Mouse (Mus musculus): Measurements from ENCODE around the gene Tex46.

Tex46 gene

DNA sequence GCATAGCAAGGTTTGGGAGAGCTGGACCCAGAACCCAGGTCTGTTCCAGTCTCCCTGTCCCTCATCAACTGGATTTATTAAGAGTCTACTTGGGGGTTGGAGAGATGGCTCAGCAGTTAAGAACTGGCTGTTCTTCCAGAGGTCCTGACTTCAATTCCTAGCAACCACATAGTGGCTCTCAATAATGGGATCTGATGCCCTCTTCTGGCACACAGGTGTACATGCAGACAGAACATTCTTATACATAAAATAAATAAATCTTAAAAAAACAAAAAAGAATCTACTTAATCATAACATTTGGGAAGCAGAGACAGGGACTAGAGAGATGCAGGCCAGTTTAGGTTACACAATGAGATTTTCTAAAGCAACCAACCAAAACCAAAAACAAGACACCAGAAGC, 25.8 kb downstream of the Tex46 start:
- DNase-seq, result no peak

DNA sequence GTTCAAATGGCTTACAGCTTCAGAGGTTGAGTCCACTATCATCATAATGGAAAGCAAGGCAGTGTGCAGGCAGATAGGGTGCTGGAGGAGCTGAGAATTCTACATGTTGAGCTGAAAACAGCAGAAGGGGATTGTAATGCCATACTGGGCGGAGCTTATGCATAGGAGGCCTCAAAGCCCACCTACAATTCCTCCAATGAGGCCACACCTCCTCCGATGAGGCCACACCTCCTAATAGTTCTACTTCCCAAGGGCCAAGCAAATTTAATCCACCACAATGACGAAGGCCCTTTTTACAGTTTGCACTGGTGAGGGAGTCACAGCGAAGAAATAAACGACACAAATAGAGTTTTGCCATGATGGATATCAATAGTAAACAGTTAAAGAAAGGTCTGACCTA, 26.3 kb downstream of the Tex46 start:
- DNase-seq, result no peak

DNA sequence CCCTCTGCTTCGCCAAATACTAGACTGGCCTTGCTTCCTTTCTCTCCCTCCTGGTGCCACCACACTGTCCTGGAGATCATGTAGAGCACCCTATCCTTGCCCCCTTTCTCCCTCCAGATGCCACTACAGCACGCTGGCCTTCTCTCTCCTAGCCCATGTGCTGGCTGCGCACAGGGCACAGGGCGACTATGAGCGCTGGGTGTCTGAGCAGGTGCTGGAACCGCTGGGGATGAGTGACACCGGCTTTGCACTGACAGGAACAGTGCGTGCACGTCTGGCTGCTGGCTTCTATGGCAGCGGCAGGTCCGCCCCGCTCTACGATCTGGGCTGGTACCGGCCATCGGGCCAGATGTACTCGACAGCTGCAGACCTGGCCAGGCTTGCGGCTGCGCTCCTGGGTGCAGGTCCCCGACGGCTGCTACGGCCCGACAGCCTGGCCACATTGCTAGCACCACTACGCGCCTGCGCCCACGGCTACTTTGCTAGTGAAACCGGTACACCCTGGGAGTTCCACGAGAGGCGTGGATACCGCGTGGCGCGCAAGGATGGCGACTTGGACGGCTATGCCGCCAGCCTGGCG, 26.8 kb downstream of the Tex46 start:
- no peak for DNase-seq

DNA sequence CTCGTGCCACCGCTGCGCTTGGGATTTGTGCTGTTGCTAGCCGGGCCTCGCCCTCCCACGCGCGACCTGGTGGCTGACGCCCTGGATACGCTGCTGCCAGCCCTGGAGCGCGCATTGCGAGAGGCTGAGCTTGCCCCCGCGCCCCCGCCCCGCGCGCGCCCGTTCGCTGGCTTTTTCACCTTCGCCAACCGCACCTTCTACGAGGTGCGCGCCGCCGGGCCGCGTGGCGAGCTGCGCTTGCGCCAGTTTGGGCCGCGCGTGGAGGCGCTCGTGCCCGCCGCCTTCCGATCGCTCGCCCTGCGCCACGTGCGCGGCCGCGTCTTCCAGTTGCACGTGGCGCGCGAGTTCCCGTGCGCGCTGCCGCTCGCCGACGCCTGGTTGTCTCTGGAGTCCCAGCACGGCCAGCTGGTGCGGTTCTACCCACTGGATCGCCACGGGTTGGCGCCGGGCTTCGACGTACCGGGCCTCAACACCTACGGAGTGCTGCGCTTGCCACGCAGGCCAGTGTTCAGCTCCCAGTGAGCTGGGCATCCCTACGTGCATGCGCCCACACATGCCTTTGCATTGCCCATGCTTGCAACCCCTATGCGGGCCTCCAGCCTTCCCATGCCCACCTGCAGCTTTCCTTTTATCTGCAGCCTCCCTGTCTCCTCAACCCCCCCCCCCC, 27.5 kb downstream of the Tex46 start:
- peak in 1 of 2 experiments; percentile 6 for DNase-seq

DNA sequence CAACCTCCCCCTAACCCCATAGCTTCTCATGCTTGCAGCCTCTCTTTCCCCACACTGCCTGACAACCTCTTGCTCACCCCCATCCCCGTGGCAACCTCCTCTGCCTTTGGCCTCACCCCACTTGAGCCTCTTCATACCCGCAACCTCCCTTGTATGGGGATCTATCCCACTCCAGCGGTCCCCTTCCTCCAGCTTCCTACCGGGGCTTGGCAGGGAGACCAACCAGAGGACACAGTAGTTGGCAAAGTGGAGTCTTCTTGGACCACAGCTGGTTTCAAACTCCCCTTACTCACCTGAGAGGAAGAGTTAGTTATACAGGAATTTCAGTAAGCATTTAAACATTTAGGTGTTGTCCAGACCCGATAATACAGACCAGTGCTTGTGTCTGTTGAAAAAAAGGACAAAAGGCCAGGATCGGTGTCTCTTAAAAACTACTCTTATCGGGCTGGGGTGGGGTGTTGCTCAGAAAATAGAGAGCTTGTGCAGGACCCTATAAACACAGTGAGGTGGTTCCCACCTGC, 28.1 kb downstream of the Tex46 start:
- DNase-seq, result no peak

DNA sequence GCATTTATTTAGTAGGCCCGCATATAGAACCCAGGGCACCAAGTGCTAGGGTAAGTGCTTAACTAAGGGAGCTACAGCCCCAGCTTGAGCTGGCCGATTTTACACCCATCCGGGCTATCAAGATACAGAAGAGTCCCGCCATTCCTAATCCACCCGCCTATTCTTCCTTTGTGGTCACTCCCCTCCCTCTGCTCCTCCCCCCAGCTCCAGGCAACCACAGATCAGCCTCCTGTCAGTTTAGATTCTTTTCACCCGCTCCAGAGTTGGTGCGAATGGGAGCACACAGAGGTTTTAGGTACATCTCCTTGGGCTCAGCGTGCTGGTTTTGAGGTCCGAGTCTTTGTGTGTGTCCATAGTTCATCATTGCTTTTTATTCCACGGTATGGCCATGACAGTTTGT, 28.7 kb downstream of the Tex46 start:
- no peak for DNase-seq

DNA sequence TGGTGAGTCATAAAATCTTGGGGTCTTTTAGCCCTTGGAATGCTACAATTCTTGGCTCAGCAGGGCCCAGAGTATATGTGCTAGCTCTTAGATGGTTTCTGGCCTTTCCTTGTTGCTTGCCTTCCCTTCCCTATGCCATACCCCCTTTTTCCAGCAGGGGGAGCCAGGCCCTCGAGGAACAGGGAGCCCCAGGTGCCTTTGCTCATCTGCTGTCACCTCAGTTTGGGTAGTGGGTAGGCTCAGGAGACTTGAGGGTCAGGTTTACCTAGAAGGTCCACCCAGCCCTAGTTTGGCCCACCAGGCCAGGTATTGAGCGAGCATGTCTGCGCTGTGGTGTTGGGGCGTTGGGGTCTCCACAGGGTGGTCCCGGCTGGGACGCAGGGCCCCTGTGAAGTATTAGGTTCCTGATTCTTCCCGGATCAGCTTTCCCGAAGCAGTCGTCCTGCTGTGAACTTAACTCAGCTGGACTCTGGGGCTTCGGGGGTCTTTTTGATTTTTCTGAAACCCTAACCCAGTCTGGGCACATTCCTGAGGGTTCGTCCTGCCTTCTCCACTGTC, 38.8 kb downstream of the Tex46 start:
- peak; percentile 70 to 91 for DNase-seq

DNA sequence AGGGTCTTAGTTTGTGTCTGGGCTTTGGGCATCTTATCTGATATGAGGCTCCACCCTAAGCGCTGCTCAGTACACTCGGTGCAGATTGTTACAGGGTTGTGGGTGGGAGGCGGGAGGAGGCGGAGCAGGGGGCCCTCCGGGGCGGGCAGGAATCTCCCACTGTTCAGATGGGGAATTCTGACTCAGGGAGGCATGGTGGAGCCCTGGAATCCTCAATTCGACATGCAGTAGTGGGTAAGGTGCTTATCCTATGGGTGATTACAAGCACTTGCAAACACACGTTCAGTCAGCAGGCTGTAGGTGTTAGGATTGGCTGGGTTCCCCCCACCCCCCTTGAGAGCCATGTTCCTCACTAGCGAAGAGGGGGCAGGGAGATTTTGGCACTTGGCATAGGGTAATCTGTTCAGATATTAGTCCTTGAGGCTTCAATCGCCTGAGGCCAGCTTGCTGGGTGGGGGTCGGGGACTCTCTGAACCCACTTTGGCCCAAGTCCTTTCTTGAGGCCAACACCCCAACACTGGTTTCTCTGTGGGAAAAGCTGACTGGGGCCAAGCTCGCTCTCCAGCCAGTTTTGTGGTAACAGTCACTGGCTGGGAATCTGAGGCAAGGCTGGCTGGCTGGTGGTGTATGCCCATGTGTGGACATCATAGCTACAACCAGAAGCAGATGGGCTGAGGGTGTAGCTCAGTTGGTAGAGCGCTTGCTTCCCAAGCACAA, 39.4 kb downstream of the Tex46 start:
- no peak for DNase-seq

DNA sequence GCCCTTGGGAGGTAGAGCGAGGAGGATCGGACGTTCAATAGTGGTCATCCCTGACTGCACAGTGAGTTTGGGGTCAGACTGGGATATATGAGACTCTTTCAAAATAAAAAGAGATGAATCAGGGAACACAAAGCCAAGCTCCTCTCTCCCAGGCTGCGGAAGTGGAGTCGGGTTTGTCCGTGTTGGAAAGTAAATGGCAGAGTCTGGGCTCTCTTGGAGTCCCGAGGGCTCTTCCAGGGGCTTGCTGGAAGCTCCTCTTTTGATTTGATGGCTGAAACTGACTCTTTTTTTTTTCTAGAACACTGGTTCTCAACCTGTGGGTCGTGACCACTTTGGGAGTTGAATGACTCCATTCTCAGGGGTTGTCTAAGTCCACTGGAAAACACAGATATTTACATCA, 40.0 kb downstream of the Tex46 start:
- DNase-seq, result no peak

DNA sequence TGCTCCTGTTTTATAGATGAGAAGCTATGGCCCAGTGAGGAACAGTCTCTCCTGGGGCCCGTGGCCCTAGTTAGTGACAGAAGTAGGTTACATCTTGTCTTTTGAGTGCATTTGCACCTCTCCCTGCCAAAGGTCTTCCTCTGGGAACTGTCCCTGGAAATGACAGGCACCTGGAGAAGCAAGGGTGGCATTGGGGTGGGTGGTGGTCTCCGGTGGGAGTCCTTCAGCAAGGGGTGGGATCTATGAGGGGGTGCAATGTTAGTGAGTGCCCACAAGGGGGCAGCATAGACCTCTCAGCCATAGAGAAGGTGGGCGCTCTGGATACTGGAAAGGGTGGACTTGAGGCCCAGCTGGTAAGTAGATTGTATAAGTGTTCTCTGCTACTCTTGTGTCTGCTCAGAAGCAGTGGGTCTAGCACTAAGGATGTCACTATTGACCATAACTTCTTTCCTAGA, 41.1 kb downstream of the Tex46 start:
- DNase-seq, result peak; percentile 1 to 38

DNA sequence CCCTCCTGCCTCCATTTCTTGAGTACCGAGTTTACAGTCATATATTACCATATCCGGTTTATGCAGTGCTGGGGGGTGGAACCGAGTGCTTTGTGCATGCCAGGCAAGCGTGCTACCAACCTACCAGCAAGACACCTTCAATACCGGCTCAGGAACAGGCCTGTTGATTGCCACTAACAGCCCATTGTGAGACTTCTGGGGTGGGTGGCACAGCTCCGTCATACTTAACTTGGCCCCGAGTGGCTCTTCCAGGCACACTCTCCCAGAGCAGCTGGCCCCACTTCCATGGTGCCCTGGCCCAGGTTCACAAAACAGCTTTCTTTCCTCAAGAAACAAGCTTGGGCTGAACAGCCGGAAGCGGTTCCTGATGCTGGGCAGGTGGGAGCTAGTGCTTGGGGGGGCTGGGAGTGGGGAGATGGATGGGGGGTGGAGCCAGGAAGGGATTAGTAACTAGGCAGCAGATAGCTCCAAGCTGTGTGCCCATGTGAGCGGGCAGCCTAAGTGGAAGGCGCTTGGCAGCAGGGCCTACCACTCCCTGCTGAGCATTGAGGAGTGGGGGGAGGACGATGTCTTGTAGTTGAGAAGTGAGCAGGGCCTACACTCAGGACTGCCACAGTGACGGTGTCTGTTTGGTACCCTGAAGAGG, 41.8 kb downstream of the Tex46 start:
- no peak for DNase-seq

DNA sequence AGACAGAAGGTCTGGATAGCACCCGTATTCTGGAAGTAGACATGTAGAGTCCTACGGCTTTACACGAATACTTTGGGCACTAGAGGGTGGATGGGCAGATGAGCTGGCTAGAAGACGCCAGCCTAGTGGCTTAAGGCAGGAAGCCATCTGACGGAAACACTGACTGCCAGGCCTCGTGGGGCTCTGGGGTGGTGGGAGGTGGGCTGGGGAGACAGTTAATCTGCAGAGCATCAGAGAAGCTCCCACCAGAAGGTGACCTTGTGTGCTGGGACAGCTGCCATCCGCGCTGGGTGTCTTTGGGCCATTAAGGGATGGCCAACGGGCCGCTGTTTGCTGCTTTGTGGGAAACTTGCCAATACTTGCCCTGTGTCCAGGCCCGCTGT, 42.3 kb downstream of the Tex46 start:
- no peak for DNase-seq

DNA sequence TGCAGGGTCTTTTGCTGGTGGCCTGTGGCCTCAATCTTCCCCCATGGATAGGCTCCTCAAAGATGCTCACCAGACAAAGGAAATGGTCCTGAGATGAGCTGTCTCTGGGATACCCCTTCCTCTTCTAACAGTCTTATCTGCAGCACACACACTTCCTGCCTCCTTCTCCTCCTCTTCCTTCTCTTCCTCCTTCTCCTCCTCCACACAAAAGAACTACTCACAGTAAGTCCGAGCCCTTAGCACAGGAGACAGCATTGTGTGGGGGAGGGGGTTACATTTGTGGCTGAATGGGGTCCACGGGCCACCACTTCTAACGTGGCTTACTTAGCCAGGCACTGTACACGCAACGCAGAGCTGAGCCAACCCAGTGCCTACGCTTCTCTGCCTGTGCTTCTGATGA, 42.8 kb downstream of the Tex46 start:
- no peak for DNase-seq

DNA sequence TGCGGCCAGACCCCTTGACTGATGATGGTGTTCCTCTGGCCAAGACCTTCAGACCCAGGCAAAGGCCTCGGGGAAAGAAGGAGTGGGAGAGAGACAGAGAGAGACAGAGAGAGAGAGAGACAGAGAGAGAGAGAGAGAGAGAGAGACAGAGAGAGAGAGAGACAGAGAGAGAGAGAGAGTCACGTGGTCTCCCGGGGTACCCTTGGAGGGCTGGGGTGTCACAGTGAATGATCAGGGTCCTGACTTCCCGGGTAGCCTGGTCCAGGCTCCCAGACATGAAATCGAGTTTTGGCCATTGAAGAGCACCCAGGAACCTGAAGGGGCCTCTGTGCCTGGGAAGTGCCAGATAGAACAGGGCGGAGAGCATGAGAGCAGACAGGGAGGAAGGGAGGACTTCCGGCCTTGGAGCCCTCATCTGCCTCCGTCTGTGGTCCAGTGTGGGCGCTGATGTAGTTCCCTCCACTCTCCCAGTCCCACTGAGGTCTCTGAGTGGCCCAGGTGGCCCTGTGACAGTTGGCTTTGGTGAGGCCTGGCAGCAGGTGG, 43.5 kb downstream of the Tex46 start:
- DNase-seq, result no peak

DNA sequence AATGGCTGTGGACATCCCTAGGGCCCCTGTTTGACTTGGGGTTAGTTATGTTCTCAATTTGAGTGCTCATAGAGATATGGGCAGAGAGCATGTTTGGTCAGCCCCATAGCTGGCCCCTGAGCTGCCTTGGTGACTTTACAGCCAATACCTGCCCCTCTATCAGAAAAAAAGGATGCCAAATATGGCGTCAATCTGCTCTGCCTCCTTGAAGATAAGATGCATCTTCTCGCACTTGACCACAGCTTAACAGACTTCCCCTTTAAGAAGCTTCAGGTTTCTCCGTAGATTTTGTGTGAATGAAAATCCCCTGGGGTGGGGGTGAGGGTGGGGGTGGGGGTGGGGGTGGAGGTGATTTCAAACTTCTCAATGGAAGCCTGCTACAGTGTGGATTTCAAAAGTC, 47.7 kb downstream of the Tex46 start:
- no peak for DNase-seq
